Mouse (Mus musculus) hindbrain, postnatal 0 days (tissue): Measurements from ENCODE around the gene Vmn1r166. TPM values are rescaled to one million over a fixed set of nuclear protein-coding genes. Genes with fewer than 3 reads are reported as not detected.
"Not testable (repeated sequence)": the region's sequence is repeated elsewhere in the genome, so short reads cannot be mapped to it uniquely, and the experiment has no call there.

Source experiments
- ATAC-seq: fragments of 200-750 bp; cut with Nextera tagmentation; 2 replicates; pipeline ENCODE4 v1.8.0; 2017; ENCODE audit warnings: mild to moderate bottlenecking, moderate TSS enrichment, moderate library complexity
- DNase-seq: peaks from one replicate; pipeline ENCODE4 v3.0.0-alpha.2; 2015; ENCODE audit warnings: low spot score
- H3K27ac ChIP-seq: fragments of 300-500 bp; sonication (generic); 2 replicates; pipeline ENCODE4 v1.5.1; 2014; ENCODE audit warnings: mild to moderate bottlenecking
- H3K27me3 ChIP-seq: fragments of 300-500 bp; sonication (generic); 2 replicates; pipeline ENCODE4 v1.6.1; 2014; ENCODE audit warnings: low read length, mixed read lengths; ENCODE audit not compliant: insufficient read depth
- H3K36me3 ChIP-seq: fragments of 300-500 bp; sonication (generic); 2 replicates; pipeline ENCODE4 v1.6.1; 2014; ENCODE audit warnings: low read length, mixed read lengths; ENCODE audit not compliant: insufficient read depth
- H3K4me1 ChIP-seq: fragments of 300-500 bp; sonication (generic); 2 replicates; pipeline ENCODE4 v1.6.1; 2014; ENCODE audit warnings: antibody characterized with exemption, low read length, mixed read lengths; ENCODE audit not compliant: insufficient read depth
- H3K4me2 ChIP-seq: fragments of 300-500 bp; sonication (generic); 2 replicates; pipeline ENCODE4 v1.6.1; 2014; ENCODE audit warnings: low read depth, mild to moderate bottlenecking, low read length, moderate library complexity, mixed read lengths
- H3K4me3 ChIP-seq: fragments of 300-500 bp; sonication (generic); 2 replicates; pipeline ENCODE4 v1.5.1; 2014; ENCODE audit warnings: low read length
- H3K9ac ChIP-seq: fragments of 300-500 bp; sonication (generic); replicated peaks from 2 replicates; pipeline ENCODE4 v1.6.1; 2014; ENCODE audit warnings: mild to moderate bottlenecking, low read length, moderate library complexity, mixed read lengths
- H3K9me3 ChIP-seq: fragments of 300-500 bp; sonication (generic); 2 replicates; pipeline ENCODE4 v1.6.1; 2016; ENCODE audit warnings: low read length, mixed read lengths
- WGBS: fragments of 180-500 bp; shearing (Covaris S2); extraction: QIAGEN DNeasy Blood & Tissue Kit; methylation state at CpG from one replicate; pipeline ENCODE4 v1.1.7; 2014; 5-methylcytosine and 5-hydroxymethylcytosine counted together
- polyA plus RNA-seq: library from polyadenylated mRNA; unstranded; fragments of >200 nt; fragmentation: Nextera tagmentation; extraction: Ambion mirVana; gene quantifications from 2 replicates; pipeline ENCODE4 v1.2.1, GENCODE M21; 2015
- total RNA-seq: library from RNA; depleted of rRNA; stranded (reverse); fragments of >200 nt; gene quantifications from 2 replicates; pipeline ENCODE4 v1.2.3, GENCODE M21; 2014; rRNA removed

Gene Vmn1r166
- total RNA-seq (not detected in 2 replicates), polyA plus RNA-seq (not detected in 2 replicates)

- not testable (repeated sequence) for H3K4me1 ChIP-seq, H3K4me2 ChIP-seq, H3K9me3 ChIP-seq, H3K4me3 ChIP-seq, H3K27ac ChIP-seq, DNase-seq, ATAC-seq, H3K9ac ChIP-seq, H3K36me3 ChIP-seq, H3K27me3 ChIP-seq
- no CpG with 5 or more reads among the region's 2 CpGs for WGBS
These were observed at the start of gene Vmn1r166 for GRCm38 (mm10) chr7:23251582-23251981. Gene Vmn1r166 (minus strand): TSS chr7:23251682.

GRCm38 (mm10) chr7:23300892-23301291, 49.4 kb upstream of the Vmn1r166 start, which contains the start of gene Nlrp4e:
Gene Nlrp4e (plus strand): TSS chr7:23301192.
- DNase-seq, H3K27ac ChIP-seq, H3K27me3 ChIP-seq, H3K4me1 ChIP-seq, H3K36me3 ChIP-seq, H3K9ac ChIP-seq, ATAC-seq, H3K4me3 ChIP-seq, H3K9me3 ChIP-seq, H3K4me2 ChIP-seq: not testable (repeated sequence)
- WGBS, result 83% methylated on average over 3 of the region's 3 CpGs

- H3K27me3 ChIP-seq, DNase-seq, H3K9me3 ChIP-seq, H3K27ac ChIP-seq, H3K4me2 ChIP-seq, H3K36me3 ChIP-seq, ATAC-seq, H3K4me1 ChIP-seq, H3K4me3 ChIP-seq, H3K9ac ChIP-seq: not testable (repeated sequence)
- WGBS, result no CpG with 5 or more reads among the region's 2 CpGs
These were observed 27.3 kb upstream of the Vmn1r166 start, which contains the start of gene Gm6902 for GRCm38 (mm10) chr7:23278800-23279199. Gene Gm6902 (minus strand): TSS chr7:23278900.

GRCm38 (mm10) chr7:23217032-23217431, 34.5 kb downstream of the Vmn1r166 start, which contains the start of gene Vmn1r165:
Gene Vmn1r165 (plus strand): TSS chr7:23217332.
- not testable (repeated sequence) for H3K4me3 ChIP-seq, ATAC-seq, H3K4me1 ChIP-seq, H3K9me3 ChIP-seq, H3K27me3 ChIP-seq, H3K4me2 ChIP-seq, H3K27ac ChIP-seq, DNase-seq, H3K36me3 ChIP-seq, H3K9ac ChIP-seq
- no CpG with 5 or more reads among the region's 3 CpGs for WGBS

Other genes starting within 250 kb of the Vmn1r166 start
- gene Gm4216, start 231.8 kb downstream of the Vmn1r166 start, total RNA-seq, result not detected in 2 replicates
- gene Gm4216, start 231.8 kb downstream of the Vmn1r166 start, polyA plus RNA-seq, result not detected in 2 replicates
- not detected in 2 replicates for gene Vmn1r163, start 196.1 kb downstream of the Vmn1r166 start, total RNA-seq
- not detected in 2 replicates for gene Vmn1r163, start 196.1 kb downstream of the Vmn1r166 start, polyA plus RNA-seq
- gene Gm8720, start 184.2 kb downstream of the Vmn1r166 start, total RNA-seq, result not detected in 2 replicates
- not detected in 2 replicates for gene Gm8720, start 184.2 kb downstream of the Vmn1r166 start, polyA plus RNA-seq
- not detected in 2 replicates for gene Gm10662, start 107.2 kb downstream of the Vmn1r166 start, total RNA-seq
- gene Gm10662, start 107.2 kb downstream of the Vmn1r166 start, polyA plus RNA-seq, result not detected in 2 replicates
- not detected in 2 replicates for gene Vmn1r165, start 34.4 kb downstream of the Vmn1r166 start, total RNA-seq
- gene Vmn1r165, start 34.4 kb downstream of the Vmn1r166 start, polyA plus RNA-seq, result not detected in 2 replicates
- gene Gm6902, start 27.2 kb upstream of the Vmn1r166 start, total RNA-seq, result not detected in 2 replicates
- gene Gm6902, start 27.2 kb upstream of the Vmn1r166 start, polyA plus RNA-seq, result not detected in 2 replicates
- not detected in 2 replicates for gene Nlrp4e, start 49.5 kb upstream of the Vmn1r166 start, total RNA-seq
- gene Nlrp4e, start 49.5 kb upstream of the Vmn1r166 start, polyA plus RNA-seq, result not detected in 2 replicates
- gene Nlrp5, start 134.2 kb upstream of the Vmn1r166 start, total RNA-seq, result not detected in 2 replicates
- gene Nlrp5, start 134.2 kb upstream of the Vmn1r166 start, polyA plus RNA-seq, result not detected in 2 replicates